Mouse (Mus musculus) kidney, postnatal 4 days (tissue): ENCODE measurements at regions not wholly inside any gene's neighbourhood (a gene's known extent, or its start where the extent isn't known, plus 50 kb on each side); places are given as distances from the start of the nearest gene placed in this dataset.

Source experiments
- DNase-seq, 2 experiments: peaks; one replicate each; pipeline ENCODE4 v3.0.0; 2021; ENCODE audit warnings: mixed read lengths in 2 of 2

DNA sequence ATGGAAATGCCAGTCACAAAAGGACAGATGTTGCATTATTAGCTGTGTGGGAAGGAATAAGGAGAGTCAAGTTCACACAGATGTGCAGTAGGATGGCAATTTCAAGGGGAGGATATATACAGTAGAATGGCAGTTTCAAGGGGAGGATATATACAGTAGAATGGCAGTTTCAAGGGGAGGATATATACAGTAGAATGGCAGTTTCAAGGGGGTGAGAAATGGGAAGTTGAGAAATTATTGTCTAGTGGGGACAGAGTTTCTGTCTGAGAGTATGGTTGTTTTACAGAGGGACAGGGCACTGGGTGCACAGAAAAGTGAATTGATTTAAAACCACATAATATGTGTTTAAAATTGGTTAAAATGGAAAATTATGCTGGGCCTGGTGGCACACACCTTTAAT is 54.8 kb upstream of the Scel start:
- no peak for DNase-seq

DNA sequence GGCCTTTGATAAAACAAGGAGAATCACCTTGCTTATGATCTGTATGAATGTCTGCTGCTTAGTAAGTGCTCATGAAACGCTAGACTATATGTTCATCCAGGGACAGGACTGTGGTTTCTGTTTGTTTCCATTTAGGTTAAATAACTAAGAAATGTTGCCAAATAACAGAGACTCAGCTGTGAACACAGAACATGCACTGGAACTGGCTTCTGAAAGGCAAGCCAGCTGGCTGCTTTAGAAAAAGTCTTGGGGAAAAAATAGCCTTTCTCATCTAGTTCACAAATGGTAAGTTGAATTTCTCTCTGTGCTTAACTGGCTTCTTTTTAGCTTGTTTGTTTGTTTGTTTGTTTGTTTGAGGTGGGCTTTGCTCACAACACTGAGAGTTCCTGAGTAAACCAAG is 57.0 kb upstream of the Scel start:
- no peak for DNase-seq

DNA sequence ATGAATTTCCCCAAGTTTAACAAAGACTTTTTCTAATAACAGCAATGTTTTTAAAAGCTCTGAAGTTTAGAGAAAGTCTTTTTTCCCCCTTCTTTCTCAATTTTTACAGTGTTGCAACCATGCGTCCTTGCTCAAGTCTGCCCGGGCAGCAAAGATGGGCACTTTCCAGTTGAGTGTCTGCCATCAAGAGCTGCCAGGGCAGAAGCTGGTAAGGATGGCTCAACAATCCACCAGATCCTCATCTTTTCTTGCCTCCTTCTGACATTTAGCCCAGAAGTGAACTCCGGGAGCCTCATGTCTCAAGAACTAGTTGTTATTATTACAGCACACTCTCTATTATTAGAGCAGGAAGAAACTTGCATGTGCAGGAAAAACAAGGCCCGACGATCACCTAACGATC is 62.4 kb upstream of the Scel start:
- no peak for DNase-seq

DNA sequence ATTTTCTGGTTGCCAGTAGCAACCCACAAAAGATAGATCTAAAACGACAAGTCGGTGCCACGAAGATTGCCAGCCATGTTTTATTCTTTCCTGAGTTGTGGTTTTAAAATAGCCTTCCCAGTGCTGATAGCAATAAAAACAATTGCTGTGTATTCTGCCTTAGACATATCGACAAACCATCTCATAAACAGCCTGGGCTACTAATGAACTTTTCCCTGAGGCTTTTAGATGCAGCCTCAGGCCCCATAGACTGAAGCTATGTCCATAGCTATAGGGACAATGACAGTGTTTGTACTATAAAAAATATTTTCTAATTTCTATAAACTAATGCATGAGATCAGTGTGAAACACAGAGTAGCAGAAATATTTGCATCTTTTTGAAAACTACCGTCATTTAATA is 63.7 kb upstream of the Scel start:
- DNase-seq, result no peak

DNA sequence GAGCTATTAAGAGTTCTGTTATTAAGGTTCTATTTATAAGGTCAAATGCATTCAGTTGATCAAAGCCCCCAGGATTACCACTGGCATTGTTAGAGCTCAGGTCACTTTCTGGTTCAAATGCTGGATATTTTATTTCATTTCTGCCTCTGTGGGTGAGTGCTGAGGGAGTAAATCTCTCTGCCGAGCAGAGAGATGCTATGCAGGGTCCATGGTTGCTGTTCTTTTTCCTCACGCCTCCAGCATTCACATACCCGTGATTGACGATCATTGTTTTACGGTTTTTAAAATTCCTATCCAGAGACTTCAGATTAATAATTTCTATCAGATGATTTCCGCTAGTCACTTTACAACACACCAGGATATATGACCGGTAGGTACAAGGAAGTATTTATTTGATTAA is 64.1 kb upstream of the Scel start:
- DNase-seq, result no peak

DNA sequence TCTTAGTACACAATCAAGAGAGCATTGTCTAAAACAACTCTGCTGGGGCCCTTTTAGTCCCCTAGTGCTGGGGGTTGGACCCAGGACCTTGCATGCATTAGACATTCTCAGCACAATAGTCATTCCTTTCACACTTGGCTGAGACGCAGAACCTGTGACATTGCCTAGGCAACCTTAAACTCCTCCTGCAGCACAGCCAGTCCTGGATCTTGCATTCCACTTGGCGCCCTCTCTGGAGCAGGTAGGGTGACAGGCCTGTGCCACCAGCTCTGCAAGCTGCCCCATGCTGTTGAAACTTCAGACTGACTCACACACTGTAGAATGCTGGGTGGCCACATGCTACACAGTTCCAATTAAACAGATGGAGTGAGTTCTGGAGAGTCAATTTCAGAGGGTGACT is 66.5 kb upstream of the Scel start:
- DNase-seq, result peak; percentile 20 to 57

DNA sequence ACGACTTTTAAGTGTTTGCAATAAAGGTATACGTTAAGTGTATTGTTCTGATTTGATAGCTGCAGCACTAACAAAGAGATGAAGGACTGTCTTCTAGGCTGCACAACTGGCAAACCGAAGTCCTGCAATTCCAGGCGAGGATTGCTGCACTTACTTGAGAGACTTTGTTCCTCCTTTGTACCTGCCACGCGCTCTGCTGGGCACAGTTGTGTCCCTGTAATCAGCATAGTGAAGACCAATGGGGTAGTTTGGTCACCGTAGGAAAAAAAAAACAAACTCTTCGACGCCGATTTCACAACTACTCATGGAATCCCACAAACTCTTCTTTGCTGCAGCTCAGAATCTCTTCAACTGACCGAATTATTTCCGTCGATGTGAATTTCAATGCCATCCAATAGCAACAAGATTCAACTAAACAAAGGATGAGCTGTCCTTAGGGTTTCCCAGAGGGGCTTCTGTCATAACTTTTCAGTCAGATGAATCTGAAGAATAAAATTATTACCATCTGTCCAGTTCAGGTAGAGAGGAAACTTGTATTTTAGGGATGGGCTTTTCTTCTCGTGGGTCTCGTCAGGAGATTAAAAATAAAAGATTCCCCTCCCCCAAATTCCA is 71.6 kb upstream of the Scel start:
- no peak for DNase-seq

DNA sequence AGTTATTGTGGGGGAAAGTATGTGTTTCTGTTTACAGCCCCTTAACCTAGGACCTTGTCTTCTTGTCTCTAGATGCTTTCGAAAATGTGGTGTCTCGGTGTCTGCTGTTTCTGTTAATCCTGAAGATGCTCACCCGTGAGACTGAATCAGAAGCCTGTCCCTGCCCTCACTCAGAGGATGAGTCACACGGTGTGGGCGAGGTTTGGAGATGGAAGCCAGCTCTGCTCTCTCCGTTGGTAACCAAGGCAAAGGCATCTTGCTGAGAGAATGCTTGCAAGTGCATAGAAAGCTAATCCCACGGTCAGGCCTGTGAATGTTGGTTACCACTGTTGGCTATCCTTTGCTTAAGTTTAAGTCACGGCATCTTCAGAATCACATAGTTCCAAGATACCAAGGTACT is 72.9 kb upstream of the Scel start:
- DNase-seq, result no peak

DNA sequence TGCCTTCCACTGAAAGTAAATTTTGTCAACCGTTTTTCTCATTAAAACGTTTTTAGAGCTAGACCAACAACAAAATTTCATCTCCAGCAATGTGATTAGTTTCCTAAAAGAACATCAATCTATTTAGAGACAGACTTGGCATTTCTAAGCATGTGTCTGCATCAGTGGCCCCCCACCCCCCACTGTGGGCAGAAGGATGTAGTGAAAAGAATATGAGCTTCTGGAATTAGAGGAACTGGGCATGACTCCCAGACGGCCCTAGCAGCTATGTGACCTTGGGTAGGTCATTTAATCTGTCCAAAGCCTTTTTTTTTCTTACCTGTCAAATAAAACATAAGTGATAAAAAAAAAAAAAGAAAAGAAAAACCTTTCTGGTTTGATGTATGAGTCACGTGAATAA is 78.9 kb upstream of the Scel start:
- DNase-seq, result no peak

DNA sequence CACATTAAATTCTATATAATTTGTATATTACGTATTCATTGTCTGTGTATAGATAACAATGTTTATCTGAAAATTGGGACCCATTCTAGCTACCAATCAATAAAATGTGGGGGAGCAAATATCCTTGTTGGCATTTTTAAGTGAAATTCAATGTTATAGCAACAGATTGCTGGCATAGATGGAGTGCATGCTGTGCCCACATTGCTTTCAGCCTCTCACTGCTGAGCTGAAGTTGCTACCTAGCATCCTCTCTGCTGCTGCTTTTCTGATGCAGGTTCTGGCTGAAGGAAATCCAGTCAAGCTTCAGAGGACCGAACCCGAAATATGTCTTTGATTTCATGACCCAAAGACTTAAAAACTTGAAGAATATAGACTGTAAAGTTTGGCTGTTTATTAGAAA is 80.0 kb upstream of the Scel start:
- DNase-seq, result no peak

DNA sequence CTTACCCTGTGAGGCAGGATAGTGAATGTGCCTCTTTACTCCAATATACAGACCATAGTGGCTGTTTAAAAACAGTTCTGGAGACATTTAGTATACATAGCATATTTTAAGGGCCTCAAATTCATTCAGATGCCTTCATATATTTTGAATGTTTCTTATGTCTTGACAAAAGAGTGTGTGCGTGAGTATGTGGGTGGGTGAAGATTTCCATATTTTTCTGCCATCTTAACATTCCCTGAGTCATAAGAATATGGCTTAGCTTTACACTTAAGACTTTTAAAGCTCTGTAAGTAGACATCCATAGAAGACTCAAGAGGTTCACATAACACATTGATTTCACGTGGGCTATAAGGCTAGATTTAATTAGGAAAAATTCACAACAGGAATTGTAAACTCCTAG is 81.3 kb upstream of the Mycbp2 start:
- DNase-seq, result no peak

DNA sequence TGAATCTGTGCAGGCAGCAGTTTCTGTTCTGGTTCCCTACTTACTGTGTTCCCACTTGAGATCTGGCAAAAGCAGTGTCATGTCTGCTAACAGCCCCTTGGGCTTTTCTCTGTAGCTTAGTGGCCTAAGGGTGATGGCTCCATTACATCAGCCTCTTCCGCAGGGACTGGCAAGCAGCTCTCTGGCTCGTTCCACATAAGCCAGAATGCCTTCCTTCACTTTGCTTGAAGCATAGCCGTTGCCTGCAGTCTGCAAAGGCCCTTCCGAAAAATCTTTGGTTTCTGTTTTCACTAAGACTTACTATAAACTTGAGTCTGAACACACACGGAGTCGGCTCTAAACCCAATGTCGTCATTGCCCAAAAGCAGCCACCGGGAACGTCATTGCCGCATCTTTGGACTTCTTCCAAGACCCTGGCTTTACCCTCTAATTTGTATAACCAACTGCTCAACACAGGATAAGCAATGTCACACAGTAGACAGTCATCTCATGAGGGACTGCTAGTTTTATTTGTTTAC is 74.8 kb upstream of the Mycbp2 start:
- no peak for DNase-seq

DNA sequence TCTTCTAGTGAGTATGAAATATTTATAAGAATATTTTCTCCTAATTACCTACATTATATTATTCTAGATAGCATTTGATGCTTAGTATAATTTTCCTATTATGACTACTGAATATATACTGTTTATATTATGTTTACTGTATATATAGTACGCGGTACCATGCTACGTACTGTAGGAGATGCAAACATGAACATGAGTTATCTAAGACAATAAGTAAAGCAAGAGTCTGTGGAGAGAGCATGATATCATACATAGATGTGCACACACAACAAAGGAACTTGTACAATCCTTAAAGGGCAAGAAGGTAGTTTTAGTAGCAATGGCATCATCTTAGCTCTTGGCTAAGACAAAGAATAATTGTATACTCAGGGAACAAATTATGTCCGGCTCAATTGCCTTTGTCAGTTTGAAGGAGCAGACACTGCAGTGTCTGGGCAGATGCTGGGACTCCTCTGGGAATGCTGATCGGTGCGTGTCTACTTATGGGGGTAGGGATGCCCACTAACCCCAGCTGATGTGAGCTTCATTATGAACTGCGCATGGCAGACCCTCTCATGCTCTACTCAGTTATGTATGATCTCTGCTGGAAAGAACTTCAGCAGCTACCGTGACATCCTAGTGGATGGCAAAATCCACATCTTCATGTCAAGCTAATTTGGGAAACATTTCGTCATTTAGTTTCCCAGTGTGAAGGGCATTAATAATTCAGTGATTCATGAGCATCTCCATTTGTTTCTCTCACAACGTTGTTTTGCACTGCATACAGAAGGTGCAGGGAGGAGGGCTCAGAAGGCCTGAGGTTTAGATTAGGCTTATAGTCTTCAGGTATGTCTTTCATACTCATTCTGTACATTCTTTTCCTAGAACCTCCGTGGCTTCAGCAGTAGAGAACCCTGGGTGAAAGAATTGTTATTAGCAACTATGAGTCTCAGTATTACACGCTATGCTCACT is 70.8 kb upstream of the Mycbp2 start:
- no peak for DNase-seq

DNA sequence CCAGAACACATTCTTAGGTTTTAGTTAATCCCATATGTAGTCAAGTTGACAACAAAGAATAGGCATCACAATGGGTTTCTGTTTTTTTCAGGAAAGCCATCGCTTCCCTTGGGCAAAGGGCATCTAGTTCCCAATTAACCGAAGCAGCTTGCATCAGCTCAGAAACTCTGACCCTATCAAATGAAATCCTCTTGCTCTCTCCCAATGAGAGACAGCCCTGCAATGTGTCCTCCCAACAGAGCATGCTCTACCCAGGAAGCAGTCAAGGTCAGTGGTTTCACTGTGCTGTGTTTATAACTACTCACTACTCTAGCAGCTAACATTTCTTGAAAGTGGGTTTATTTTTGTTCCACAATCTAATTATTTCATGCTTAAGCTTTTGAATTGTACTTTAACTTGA is 58.0 kb upstream of the Mycbp2 start:
- no peak for DNase-seq

DNA sequence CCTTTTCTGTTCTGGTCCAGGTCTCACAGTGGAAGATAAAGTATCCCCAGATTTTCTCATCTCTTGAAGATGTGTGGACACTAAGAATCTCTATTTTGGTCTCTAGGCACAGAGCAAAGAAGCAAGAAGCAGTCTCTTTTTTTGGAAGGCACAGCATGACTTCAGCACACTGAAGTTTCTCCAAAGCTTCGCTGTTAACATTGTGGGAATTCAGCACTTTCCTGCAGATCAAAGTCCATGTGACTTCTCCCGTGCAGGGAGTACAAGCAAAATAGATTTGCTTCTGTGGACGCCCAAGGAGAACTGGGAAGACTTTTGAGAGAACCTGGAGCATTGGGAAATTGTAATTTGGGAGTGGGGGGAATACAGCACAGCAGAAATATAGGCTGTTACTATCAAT is 56.4 kb upstream of the Mycbp2 start:
- DNase-seq, result no peak

DNA sequence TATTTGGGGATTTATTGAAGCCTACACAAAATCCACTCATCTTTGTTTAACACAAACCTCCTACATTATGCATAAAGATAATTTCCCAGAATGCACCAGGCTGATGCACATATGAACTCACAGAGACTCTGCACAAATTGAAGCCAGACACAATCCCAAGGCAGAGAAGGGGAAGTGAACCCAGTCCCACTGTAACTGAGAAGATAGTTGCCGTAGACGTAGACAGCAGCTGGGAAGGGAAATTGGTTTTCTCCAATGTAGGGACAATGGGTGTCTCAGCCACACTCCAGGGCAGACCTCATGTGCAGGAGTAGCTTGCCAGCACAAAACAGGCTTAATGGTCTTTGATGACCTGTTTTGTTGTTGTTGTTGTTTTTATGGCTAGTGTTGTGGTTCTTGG is 55.4 kb upstream of the Mycbp2 start:
- DNase-seq, result no peak

DNA sequence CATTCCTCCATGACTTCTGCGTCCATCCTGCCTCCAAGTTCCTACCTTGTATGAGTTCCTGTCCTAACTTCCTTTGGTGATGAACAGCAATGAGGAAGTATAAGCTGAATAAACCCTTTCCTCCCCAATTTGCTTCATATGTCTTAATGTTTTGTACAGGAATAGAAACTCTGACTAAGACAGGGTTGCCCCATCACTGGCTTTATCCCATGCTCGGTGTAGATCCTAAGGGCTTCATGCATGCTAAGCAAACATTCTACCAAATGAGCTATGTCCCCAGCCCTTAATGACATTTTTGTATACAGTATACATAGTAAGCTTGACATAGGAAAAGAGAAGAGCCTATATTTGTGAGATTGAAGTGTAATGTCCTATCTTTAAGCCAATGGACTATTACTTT is 54.7 kb upstream of the Mycbp2 start:
- no peak for DNase-seq

DNA sequence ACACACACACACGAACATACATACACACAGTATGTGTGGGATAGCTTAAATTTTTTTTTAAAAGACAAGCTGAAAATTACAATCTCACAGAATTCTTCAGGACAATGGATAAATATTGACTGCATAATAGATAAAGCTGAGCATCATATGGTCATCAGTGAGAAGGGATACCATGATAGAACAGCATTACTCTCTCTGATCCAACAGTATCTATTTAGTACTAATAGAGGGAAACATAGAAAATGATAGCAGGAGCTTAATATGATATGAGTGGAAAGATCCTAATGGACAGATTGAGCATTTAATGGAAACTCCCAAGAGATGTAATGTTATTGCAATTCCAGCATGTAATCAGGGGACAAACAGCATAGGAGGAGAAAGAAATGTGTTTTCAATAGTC is 51.8 kb upstream of the Mycbp2 start:
- DNase-seq, result no peak
